ENCODE assay signal across 10 mouse cellular contexts in the genomic region with DNA sequence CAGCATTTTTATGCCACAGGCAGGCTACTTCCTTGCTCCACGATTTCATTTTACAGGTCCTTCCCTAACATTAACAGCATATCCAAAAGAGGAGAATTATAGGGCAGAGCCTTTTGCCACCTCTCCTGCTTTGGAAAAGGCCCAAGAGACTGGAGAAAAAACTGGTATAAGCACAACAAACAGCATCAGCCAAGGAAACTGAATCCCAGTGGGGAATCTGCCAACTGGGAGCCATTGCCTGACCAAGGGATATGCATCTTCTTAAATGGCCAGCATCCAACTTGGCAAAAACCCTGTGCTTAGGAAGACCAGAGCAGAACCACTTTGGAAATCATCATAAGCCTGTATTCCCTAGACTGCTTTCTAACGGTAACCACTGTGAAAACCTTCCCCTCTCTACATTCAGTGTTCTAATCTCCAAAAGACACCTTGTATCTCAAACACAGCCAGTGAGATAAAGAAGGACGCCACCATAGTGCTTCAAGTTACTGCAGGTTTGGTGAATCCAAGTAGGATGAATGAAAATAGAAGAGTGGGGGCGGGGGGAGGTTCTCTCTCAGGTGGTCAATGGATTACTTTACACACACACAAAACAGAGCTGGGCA.
A peak's percentile ranks its signal among the peaks of the same experiment; 100 is the strongest.
DNase-seq lines count a peak whose midpoint lies in the region; ATAC-seq lines count a peak whose summit lies in the region.
"Had no signal": no experiment of that assay in that cellular context is flagged by ENCODE, and none has a peak within 500 bp of the region (broad histone marks: within the 10 kb centered on the region; RNA-seq: fewer than 3 reads in every experiment).

No protein-coding gene starts in this region.

- H3K27me3 ChIP-seq in midbrain, embryonic 11.5 days (ENCODE audit: control insufficient read depth, insufficient read depth, low read length): no peaks in the 10 kb centered on the region
- H3K27me3 ChIP-seq in midbrain, embryonic 13.5 days: no peaks in the 10 kb centered on the region

- ATAC-seq in midbrain, embryonic 11.5 days (ENCODE audit: low FRiP score): no peak
- ATAC-seq in midbrain, embryonic 13.5 days: no peak
- peak; percentile 84 for ATAC-seq in megakaryocyte progenitor cell, adult 5-6 weeks (replicated peaks; ENCODE audit: poor library complexity)
- ATAC-seq: intestine, embryonic 16.5 days had no signal

- no peak overlapping the region for H3K4me2 ChIP-seq in midbrain, embryonic 11.5 days
- H3K4me2 ChIP-seq in midbrain, embryonic 13.5 days (replicated peaks): no peak overlapping the region

- WGBS in midbrain, embryonic 11.5 days: 86% methylated on average over 4 of the region's 4 CpGs
- 77% methylated on average over 4 of the region's 4 CpGs for WGBS in midbrain, embryonic 13.5 days

- no peaks in the 10 kb centered on the region for H3K9me3 ChIP-seq in midbrain, embryonic 11.5 days (ENCODE audit: control insufficient read depth, low read length)
- no peaks in the 10 kb centered on the region for H3K9me3 ChIP-seq in midbrain, embryonic 13.5 days

- H3K9ac ChIP-seq in midbrain, embryonic 11.5 days (ENCODE audit: low read length): no peak overlapping the region
- H3K9ac ChIP-seq in midbrain, embryonic 13.5 days (replicated peaks): no peak overlapping the region

- no peak overlapping the region for H3K27ac ChIP-seq in midbrain, embryonic 11.5 days (ENCODE audit: low read depth, low read length)
- no peak overlapping the region for H3K27ac ChIP-seq in midbrain, embryonic 13.5 days

- H3K4me3 ChIP-seq in midbrain, embryonic 11.5 days (ENCODE audit: low read depth, low read length): no peak overlapping the region
- no peak overlapping the region for H3K4me3 ChIP-seq in midbrain, embryonic 13.5 days (replicated peaks)

- DNase-seq in cerebellum, adult 11-12 months: peak; percentile 71
- DNase-seq in cerebellum, postnatal 4 days (ENCODE audit: low spot score in 2 of 2): no peak
- peak; percentile 51 for DNase-seq in midbrain, embryonic 11.5 days (ENCODE audit: low spot score, missing footprints)
- peak; percentile 52 to 58 for DNase-seq in cerebellum, postnatal 36 days
- no peak for DNase-seq in B cell, adult 2 months
- no peak for DNase-seq in heart, postnatal 4 days
- DNase-seq: right cerebral cortex, postnatal 4 days had no signal

- peaks cover 16% of the 10 kb centered on the region for H3K4me1 ChIP-seq in midbrain, embryonic 11.5 days (ENCODE audit: control insufficient read depth, insufficient read depth, low read length)
- peaks cover 39% of the 10 kb centered on the region for H3K4me1 ChIP-seq in midbrain, embryonic 13.5 days (replicated peaks)

- H3K36me3 ChIP-seq in midbrain, embryonic 11.5 days (ENCODE audit: control insufficient read depth, insufficient read depth, low read length): no peaks in the 10 kb centered on the region
- no peaks in the 10 kb centered on the region for H3K36me3 ChIP-seq in midbrain, embryonic 13.5 days

Comparison
In these comparisons a context has a peak if more than half of its experiments do, and no peak if none do; other contexts are left out.
1. DNase-seq: peak in cerebellum, adult 11-12 months (single experiment), midbrain, embryonic 11.5 days (single experiment) and cerebellum, postnatal 36 days (2 of 2); none in cerebellum, postnatal 4 days (0 of 2), B cell, adult 2 months (0 of 2) and heart, postnatal 4 days (single experiment).